Comparison of ENCODE assay signal across 10 mouse cellular contexts in the genomic region with DNA sequence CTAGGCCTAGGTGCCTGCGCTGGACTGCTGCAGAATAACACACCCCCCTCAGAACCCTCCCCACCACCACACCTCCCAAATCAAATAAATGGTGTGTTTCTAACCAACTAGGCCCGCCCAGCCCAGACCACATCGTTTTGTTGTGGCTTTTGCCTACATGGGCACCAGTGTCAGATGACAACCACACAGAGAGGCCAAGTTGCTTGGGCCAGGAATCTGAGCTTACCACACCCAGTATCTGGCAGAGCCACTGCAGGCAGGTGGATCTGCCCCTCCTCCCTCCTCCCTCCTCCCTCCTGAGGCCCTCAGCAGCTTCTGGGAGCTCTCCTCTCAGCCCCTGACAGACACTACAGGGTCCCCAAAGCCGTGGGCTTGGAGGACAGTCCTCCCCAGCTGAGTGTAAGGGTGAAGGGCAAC. TPM values are rescaled to one million over a fixed set of nuclear protein-coding genes. Genes with fewer than 3 reads are reported as not detected.
A peak's percentile ranks its signal among the peaks of the same experiment; 100 is the strongest.
DNase-seq lines count a peak whose midpoint lies in the region; ATAC-seq and TF ChIP-seq lines count a peak whose summit lies in the region.
"Had no signal": no experiment of that assay in that cellular context is flagged by ENCODE, and none has a peak within 500 bp of the region (broad histone marks: within the 10 kb centered on the region; RNA-seq: fewer than 3 reads in every experiment).

No protein-coding gene starts in this region.

- H3K36me3 ChIP-seq in midbrain, embryonic 11.5 days (ENCODE audit: control insufficient read depth, insufficient read depth, low read length) = no peaks in the 10 kb centered on the region
- no peaks in the 10 kb centered on the region for H3K36me3 ChIP-seq in midbrain, embryonic 15.5 days (replicated peaks)
- no peaks in the 10 kb centered on the region for H3K36me3 ChIP-seq in heart, embryonic 13.5 days
- no peaks in the 10 kb centered on the region for H3K36me3 ChIP-seq in limb, embryonic 15.5 days
- no peaks in the 10 kb centered on the region for H3K36me3 ChIP-seq in stomach, postnatal 0 days (ENCODE audit: control insufficient read depth, insufficient read depth, low read length)

- no peaks in the 10 kb centered on the region for H3K27me3 ChIP-seq in midbrain, embryonic 11.5 days (ENCODE audit: control insufficient read depth, insufficient read depth, low read length)
- H3K27me3 ChIP-seq in midbrain, embryonic 15.5 days (replicated peaks) = no peaks in the 10 kb centered on the region
- no peaks in the 10 kb centered on the region for H3K27me3 ChIP-seq in heart, embryonic 13.5 days (replicated peaks)
- no peaks in the 10 kb centered on the region for H3K27me3 ChIP-seq in limb, embryonic 15.5 days
- no peaks in the 10 kb centered on the region for H3K27me3 ChIP-seq in stomach, postnatal 0 days (ENCODE audit: control insufficient read depth, insufficient read depth, low read length)
- H3K27me3 ChIP-seq: liver, embryonic 15.5 days had no signal

- no peaks in the 10 kb centered on the region for H3K9me3 ChIP-seq in midbrain, embryonic 11.5 days (ENCODE audit: control insufficient read depth, low read length)
- no peaks in the 10 kb centered on the region for H3K9me3 ChIP-seq in midbrain, embryonic 15.5 days
- H3K9me3 ChIP-seq in heart, embryonic 13.5 days = no peaks in the 10 kb centered on the region
- no peaks in the 10 kb centered on the region for H3K9me3 ChIP-seq in limb, embryonic 15.5 days
- no peaks in the 10 kb centered on the region for H3K9me3 ChIP-seq in stomach, postnatal 0 days (ENCODE audit: control insufficient read depth, low read length)
- H3K9me3 ChIP-seq: liver, embryonic 15.5 days had no signal

- no peak overlapping the region for H3K27ac ChIP-seq in midbrain, embryonic 11.5 days (ENCODE audit: low read depth, low read length)
- H3K27ac ChIP-seq in midbrain, embryonic 15.5 days = no peak overlapping the region
- H3K27ac ChIP-seq in heart, embryonic 13.5 days (replicated peaks) = peak overlapping the region; percentile 72
- peak overlapping the region; percentile 48 for H3K27ac ChIP-seq in limb, embryonic 15.5 days
- peak overlapping the region; percentile 86 for H3K27ac ChIP-seq in stomach, postnatal 0 days (replicated peaks)
- H3K27ac ChIP-seq: liver, embryonic 15.5 days had no signal

- no peaks in the 10 kb centered on the region for H3K4me1 ChIP-seq in midbrain, embryonic 11.5 days (ENCODE audit: control insufficient read depth, insufficient read depth, low read length)
- H3K4me1 ChIP-seq in midbrain, embryonic 15.5 days = no peaks in the 10 kb centered on the region
- H3K4me1 ChIP-seq in heart, embryonic 13.5 days = peaks cover 87% of the 10 kb centered on the region
- peaks cover 34% of the 10 kb centered on the region for H3K4me1 ChIP-seq in limb, embryonic 15.5 days
- peaks cover 2% of the 10 kb centered on the region; the same call in 1 of the 2 replicates for H3K4me1 ChIP-seq in stomach, postnatal 0 days (replicated peaks; ENCODE audit: control insufficient read depth, insufficient read depth)

- H3K4me2 ChIP-seq in midbrain, embryonic 11.5 days = no peak overlapping the region
- H3K4me2 ChIP-seq in midbrain, embryonic 15.5 days = no peak overlapping the region
- H3K4me2 ChIP-seq in heart, embryonic 13.5 days = no peak overlapping the region
- no peak overlapping the region for H3K4me2 ChIP-seq in limb, embryonic 15.5 days
- 0 out of 2 replicates have a peak overlapping the region, but pooled peaks have one; percentile 6 for H3K4me2 ChIP-seq in stomach, postnatal 0 days (replicated peaks; ENCODE audit: low read depth)
- H3K4me2 ChIP-seq: liver, embryonic 15.5 days had no signal

- WGBS in midbrain, embryonic 11.5 days = 51% methylated on average over 4 of the region's 4 CpGs
- 55% methylated on average over 4 of the region's 4 CpGs for WGBS in midbrain, embryonic 15.5 days
- 42% methylated on average over 4 of the region's 4 CpGs for WGBS in heart, embryonic 13.5 days
- 30% methylated on average over 4 of the region's 4 CpGs for WGBS in limb, embryonic 15.5 days
- 36% methylated on average over 4 of the region's 4 CpGs for WGBS in stomach, postnatal 0 days

- no peak for TF ChIP-seq EP300 in stomach, postnatal 0 days (optimal IDR thresholded peaks at IDR 0.05)

- no peak for ATAC-seq in midbrain, embryonic 11.5 days (ENCODE audit: low FRiP score)
- no peak for ATAC-seq in midbrain, embryonic 15.5 days (replicated peaks)
- ATAC-seq in heart, embryonic 13.5 days (ENCODE audit: extremely low read depth, insufficient number of reproducible peaks, low FRiP score, low TSS enrichment) = no peak
- ATAC-seq in limb, embryonic 15.5 days (ENCODE audit: insufficient number of reproducible peaks, low FRiP score, low TSS enrichment, low read depth) = no peak
- ATAC-seq in stomach, postnatal 0 days (ENCODE audit: low FRiP score, low TSS enrichment) = peak; percentile 50

- no peak for TF ChIP-seq CTCF in stomach, postnatal 0 days (IDR thresholded peaks at IDR 0.05; ENCODE audit: low read depth)

- H3K9ac ChIP-seq in midbrain, embryonic 11.5 days (ENCODE audit: low read length) = no peak overlapping the region
- no peak overlapping the region for H3K9ac ChIP-seq in midbrain, embryonic 15.5 days
- H3K9ac ChIP-seq in heart, embryonic 13.5 days = peak overlapping the region; percentile 71
- no peak overlapping the region for H3K9ac ChIP-seq in limb, embryonic 15.5 days
- no peak overlapping the region for H3K9ac ChIP-seq in stomach, postnatal 0 days (ENCODE audit: low read length)
- H3K9ac ChIP-seq: liver, embryonic 15.5 days had no signal

- DNase-seq in midbrain, embryonic 11.5 days (ENCODE audit: low spot score, missing footprints) = peak; percentile 76
- peak; percentile 86 for DNase-seq in stomach, postnatal 0 days (ENCODE audit: low spot score)
- no peak for DNase-seq in retina, embryonic 14.5 days (ENCODE audit: low spot score)
- DNase-seq in spleen, postnatal 36 days (ENCODE audit: low spot score in 2 of 2) = no peak
- DNase-seq in cerebellum, postnatal 14 days = no peak
- DNase-seq: right cerebral cortex, postnatal 14 days had no signal

- no peak overlapping the region for H3K4me3 ChIP-seq in midbrain, embryonic 11.5 days (ENCODE audit: low read depth, low read length)
- H3K4me3 ChIP-seq in midbrain, embryonic 15.5 days = no peak overlapping the region
- no peak overlapping the region for H3K4me3 ChIP-seq in heart, embryonic 13.5 days
- no peak overlapping the region for H3K4me3 ChIP-seq in limb, embryonic 15.5 days
- H3K4me3 ChIP-seq in stomach, postnatal 0 days (ENCODE audit: low read depth, low read length) = no peak overlapping the region
- H3K4me3 ChIP-seq: liver, embryonic 15.5 days had no signal

RNA-seq across cellular contexts. Expression of a gene that starts 15.1 kb away (rescaled TPM):
- polyA plus RNA-seq in midbrain, embryonic 11.5 days (2014; fragmentation: Nextera tagmentation; extraction: Ambion mirVana) = 2.4 and 2.5 TPM in 2 replicates
- 0.84 and 1.0 TPM in 2 replicates for polyA plus RNA-seq in midbrain, embryonic 15.5 days (2015; fragmentation: Nextera tagmentation; extraction: Ambion mirVana)
- polyA plus RNA-seq in heart, embryonic 13.5 days (2015; fragmentation: Nextera tagmentation; extraction: Ambion mirVana) = 18.9 and 19.0 TPM in 2 replicates
- 22.4 and 23.1 TPM in 2 replicates for polyA plus RNA-seq in limb, embryonic 15.5 days (2015; fragmentation: Nextera tagmentation; extraction: Ambion mirVana)
- polyA plus RNA-seq in stomach, postnatal 0 days (2015; fragmentation: Nextera tagmentation; extraction: Ambion mirVana) = 58.4 and 63.5 TPM in 2 replicates

RNA-seq across cellular contexts. Expression of a gene that starts 19.3 kb away (rescaled TPM):
- polyA plus RNA-seq in midbrain, embryonic 11.5 days (2014; fragmentation: Nextera tagmentation; extraction: Ambion mirVana) = not detected in 2 replicates
- polyA plus RNA-seq in midbrain, embryonic 15.5 days (2015; fragmentation: Nextera tagmentation; extraction: Ambion mirVana) = 0.03 and 0.10 TPM in 2 replicates
- polyA plus RNA-seq in heart, embryonic 13.5 days (2015; fragmentation: Nextera tagmentation; extraction: Ambion mirVana) = 0.17 and 0.27 TPM in 2 replicates
- polyA plus RNA-seq in limb, embryonic 15.5 days (2015; fragmentation: Nextera tagmentation; extraction: Ambion mirVana) = 0.47 TPM in 2 replicates
- 16.0 and 18.2 TPM in 2 replicates for polyA plus RNA-seq in stomach, postnatal 0 days (2015; fragmentation: Nextera tagmentation; extraction: Ambion mirVana)

RNA-seq across cellular contexts. Expression of a gene that starts 24.4 kb away (rescaled TPM):
- polyA plus RNA-seq in midbrain, embryonic 11.5 days (2014; fragmentation: Nextera tagmentation; extraction: Ambion mirVana) = 20.8 and 21.7 TPM in 2 replicates
- polyA plus RNA-seq in midbrain, embryonic 15.5 days (2015; fragmentation: Nextera tagmentation; extraction: Ambion mirVana) = 24.8 and 27.9 TPM in 2 replicates
- 24.4 and 27.5 TPM in 2 replicates for polyA plus RNA-seq in heart, embryonic 13.5 days (2015; fragmentation: Nextera tagmentation; extraction: Ambion mirVana)
- polyA plus RNA-seq in limb, embryonic 15.5 days (2015; fragmentation: Nextera tagmentation; extraction: Ambion mirVana) = 29.5 and 31.3 TPM in 2 replicates
- 18.8 and 20.1 TPM in 2 replicates for polyA plus RNA-seq in stomach, postnatal 0 days (2015; fragmentation: Nextera tagmentation; extraction: Ambion mirVana)

RNA-seq across cellular contexts. Expression of a gene that starts 25.5 kb away (rescaled TPM):
- 10.4 and 11.7 TPM in 2 replicates for polyA plus RNA-seq in midbrain, embryonic 11.5 days (2014; fragmentation: Nextera tagmentation; extraction: Ambion mirVana)
- polyA plus RNA-seq in midbrain, embryonic 15.5 days (2015; fragmentation: Nextera tagmentation; extraction: Ambion mirVana) = 9.4 and 11.1 TPM in 2 replicates
- polyA plus RNA-seq in heart, embryonic 13.5 days (2015; fragmentation: Nextera tagmentation; extraction: Ambion mirVana) = 20.0 and 20.1 TPM in 2 replicates
- 16.5 and 17.9 TPM in 2 replicates for polyA plus RNA-seq in limb, embryonic 15.5 days (2015; fragmentation: Nextera tagmentation; extraction: Ambion mirVana)
- polyA plus RNA-seq in stomach, postnatal 0 days (2015; fragmentation: Nextera tagmentation; extraction: Ambion mirVana) = 6.6 and 8.6 TPM in 2 replicates

Comparison
In these comparisons a context has a peak if more than half of its experiments do, and no peak if none do; other contexts are left out.
1. DNase-seq: peak in midbrain, embryonic 11.5 days (single experiment) and stomach, postnatal 0 days (single experiment); none in retina, embryonic 14.5 days (single experiment), spleen, postnatal 36 days (0 of 2) and cerebellum, postnatal 14 days (0 of 2).
2. H3K27ac ChIP-seq: peak in heart, embryonic 13.5 days (single experiment), limb, embryonic 15.5 days (single experiment) and stomach, postnatal 0 days (single experiment); none in midbrain, embryonic 11.5 days (single experiment) and midbrain, embryonic 15.5 days (single experiment).
3. RNA of a gene that starts 19.3 kb away (polyA plus RNA-seq): 16.0 to 18.2 TPM in stomach, postnatal 0 days; 0.47 TPM in limb, embryonic 15.5 days, 0.17 to 0.27 TPM in heart, embryonic 13.5 days, 0.03 to 0.10 TPM in midbrain, embryonic 15.5 days and not detected in midbrain, embryonic 11.5 days; every median in the first group is over 10 times any median in the second.